10 mouse cellular contexts compared by ENCODE assay signal in the genomic region with DNA sequence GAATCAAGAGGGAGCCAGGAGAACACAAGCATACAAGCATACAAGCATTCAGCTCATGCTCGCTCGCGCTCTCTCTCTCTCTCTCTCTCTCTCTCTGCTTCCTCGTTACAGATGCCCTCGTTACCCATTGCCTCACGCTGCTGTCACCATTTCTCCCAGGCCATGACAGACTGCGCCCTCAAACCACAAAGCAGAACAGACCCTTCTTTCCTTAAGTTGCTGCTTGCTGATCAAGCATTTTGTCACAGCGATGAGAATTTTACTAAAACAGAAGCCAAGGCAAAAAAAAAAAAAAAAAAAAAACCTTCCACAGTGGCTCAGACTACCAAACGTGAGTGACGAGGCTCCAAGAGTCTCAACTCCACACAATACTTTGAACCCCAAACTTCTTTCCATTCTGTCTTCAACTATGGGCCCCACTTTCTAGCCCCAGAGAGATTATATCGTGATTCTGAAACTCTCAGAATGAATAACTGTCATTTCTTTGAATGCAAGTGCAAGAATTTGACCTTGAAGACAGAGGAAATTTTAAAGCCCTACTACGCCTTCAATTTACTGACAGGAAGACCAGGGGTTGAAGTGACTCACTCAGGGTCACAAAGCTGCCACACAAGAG. TPM values are rescaled to one million over a fixed set of nuclear protein-coding genes. Genes with fewer than 3 reads are reported as not detected.
DNase-seq lines count a peak whose midpoint lies in the region; ATAC-seq and TF ChIP-seq lines count a peak whose summit lies in the region.
"Had no signal": no experiment of that assay in that cellular context is flagged by ENCODE, and none has a peak within 500 bp of the region (broad histone marks: within the 10 kb centered on the region; RNA-seq: fewer than 3 reads in every experiment).

No protein-coding gene starts in this region.

- no peak for DNase-seq in layer of hippocampus, adult 2 months (ENCODE audit: low spot score in 2 of 2)
- DNase-seq in layer of hippocampus, adult 11-12 months (ENCODE audit: low spot score) = no peak
- no peak for DNase-seq in limb, embryonic 11.5 days (ENCODE audit: low spot score)
- peak; percentile 58 for DNase-seq in skeletal muscle tissue, adult 2 months (ENCODE audit: low read depth, low spot score)
- DNase-seq in embryo, embryonic 11 days = no peak
- DNase-seq in adipocyte (ENCODE audit: low spot score) = no peak
- DNase-seq: cerebellum, adult 9-10 months had no signal

- peaks cover 23% of the 10 kb centered on the region for H3K4me1 ChIP-seq in bone marrow macrophage, adult 2 months (ENCODE audit: control insufficient read depth, insufficient read depth, low read length)
- peaks cover 37% of the 10 kb centered on the region for H3K4me1 ChIP-seq in limb, embryonic 11.5 days (ENCODE audit: control insufficient read depth, insufficient read depth, low read length)
- peaks cover 41% of the 10 kb centered on the region for H3K4me1 ChIP-seq in forebrain, embryonic 12.5 days

- H3K27ac ChIP-seq in layer of hippocampus, adult 2 months = peak overlapping the region; percentile 48; the same call in 1 of the 2 replicates
- peak overlapping the region; percentile 40 for H3K27ac ChIP-seq in bone marrow macrophage, adult 2 months (ENCODE audit: insufficient read depth, low read depth, low read length)
- peak overlapping the region; percentile 43 for H3K27ac ChIP-seq in limb, embryonic 11.5 days (replicated peaks; ENCODE audit: low read depth, low read length)
- no peak overlapping the region for H3K27ac ChIP-seq in forebrain, embryonic 12.5 days
- H3K27ac ChIP-seq: liver, embryonic 14.5 days had no signal

- no peaks in the 10 kb centered on the region for H3K27me3 ChIP-seq in limb, embryonic 11.5 days (ENCODE audit: control insufficient read depth, insufficient read depth, low read length)
- no peaks in the 10 kb centered on the region for H3K27me3 ChIP-seq in forebrain, embryonic 12.5 days

- no peak for ATAC-seq in limb, embryonic 11.5 days (ENCODE audit: insufficient number of reproducible peaks, low FRiP score, low TSS enrichment, low read depth)
- ATAC-seq in forebrain, embryonic 12.5 days (ENCODE audit: low FRiP score) = no peak

- WGBS in limb, embryonic 11.5 days = 69% methylated on average over 12 of the region's 12 CpGs
- WGBS in forebrain, embryonic 12.5 days = 66% methylated on average over 9 of the region's 12 CpGs

- H3K9me3 ChIP-seq in limb, embryonic 11.5 days (ENCODE audit: control insufficient read depth, low read length) = no peaks in the 10 kb centered on the region
- no peaks in the 10 kb centered on the region for H3K9me3 ChIP-seq in forebrain, embryonic 12.5 days

- no peak for TF ChIP-seq POLR2A in bone marrow macrophage, adult 2 months (IDR thresholded peaks at IDR 0.05; ENCODE audit: borderline replicate concordance, low read depth, low read length)

- no peak for TF ChIP-seq CTCF in layer of hippocampus, adult 2 months (conservative IDR thresholded peaks at IDR 0.05)
- no peak for TF ChIP-seq CTCF in bone marrow macrophage, adult 2 months (IDR thresholded peaks at IDR 0.05; ENCODE audit: low read depth, low read length)

- H3K4me2 ChIP-seq in limb, embryonic 11.5 days (ENCODE audit: low read depth, severe bottlenecking) = no peak overlapping the region
- H3K4me2 ChIP-seq in forebrain, embryonic 12.5 days = no peak overlapping the region

- H3K36me3 ChIP-seq in limb, embryonic 11.5 days (ENCODE audit: control insufficient read depth, insufficient read depth, low read length) = no peaks in the 10 kb centered on the region
- H3K36me3 ChIP-seq in forebrain, embryonic 12.5 days (replicated peaks) = no peaks in the 10 kb centered on the region; the same call in 1 of the 2 replicates

- no peak overlapping the region for H3K9ac ChIP-seq in limb, embryonic 11.5 days (ENCODE audit: low read length)
- no peak overlapping the region for H3K9ac ChIP-seq in forebrain, embryonic 12.5 days
- H3K9ac ChIP-seq: liver, embryonic 14.5 days had no signal

- H3K4me3 ChIP-seq in layer of hippocampus, adult 2 months = no peak overlapping the region
- peak overlapping the region; percentile 21 for H3K4me3 ChIP-seq in bone marrow macrophage, adult 2 months (ENCODE audit: insufficient read depth, low read length)
- H3K4me3 ChIP-seq in limb, embryonic 11.5 days (ENCODE audit: low read depth, low read length) = no peak overlapping the region
- H3K4me3 ChIP-seq in forebrain, embryonic 12.5 days (replicated peaks) = no peak overlapping the region

RNA-seq across cellular contexts. Expression of a gene that starts 19.6 kb away (rescaled TPM):
- total RNA-seq in layer of hippocampus, adult 2 months (2021) = 10 to 100 TPM; 48.7 to 49.6 TPM
- 6.5 and 6.9 TPM in 2 replicates for polyA plus RNA-seq in bone marrow macrophage, adult 2 months (2012; ENCODE audit: insufficient read depth, insufficient read length, missing spikeins)
- 21.0 and 24.0 TPM in 2 replicates for polyA plus RNA-seq in limb, embryonic 11.5 days (2014; fragmentation: Nextera tagmentation; extraction: Ambion mirVana)
- polyA plus RNA-seq in forebrain, embryonic 12.5 days (2016; fragmentation: Nextera tagmentation; extraction: Ambion mirVana) = 23.1 and 23.6 TPM in 2 replicates
